Mouse (Mus musculus) c-Kit-positive CD71-positive TER-119-negative erythroid progenitor cells, embryonic 14.5 days (primary cell): ENCODE measurements around the gene Echs1.

Experiments
- DNase-seq: peaks from one replicate; pipeline ENCODE4 v3.0.0-alpha.2; 2013; ENCODE audit warnings: low read depth

Gene Echs1

DNA sequence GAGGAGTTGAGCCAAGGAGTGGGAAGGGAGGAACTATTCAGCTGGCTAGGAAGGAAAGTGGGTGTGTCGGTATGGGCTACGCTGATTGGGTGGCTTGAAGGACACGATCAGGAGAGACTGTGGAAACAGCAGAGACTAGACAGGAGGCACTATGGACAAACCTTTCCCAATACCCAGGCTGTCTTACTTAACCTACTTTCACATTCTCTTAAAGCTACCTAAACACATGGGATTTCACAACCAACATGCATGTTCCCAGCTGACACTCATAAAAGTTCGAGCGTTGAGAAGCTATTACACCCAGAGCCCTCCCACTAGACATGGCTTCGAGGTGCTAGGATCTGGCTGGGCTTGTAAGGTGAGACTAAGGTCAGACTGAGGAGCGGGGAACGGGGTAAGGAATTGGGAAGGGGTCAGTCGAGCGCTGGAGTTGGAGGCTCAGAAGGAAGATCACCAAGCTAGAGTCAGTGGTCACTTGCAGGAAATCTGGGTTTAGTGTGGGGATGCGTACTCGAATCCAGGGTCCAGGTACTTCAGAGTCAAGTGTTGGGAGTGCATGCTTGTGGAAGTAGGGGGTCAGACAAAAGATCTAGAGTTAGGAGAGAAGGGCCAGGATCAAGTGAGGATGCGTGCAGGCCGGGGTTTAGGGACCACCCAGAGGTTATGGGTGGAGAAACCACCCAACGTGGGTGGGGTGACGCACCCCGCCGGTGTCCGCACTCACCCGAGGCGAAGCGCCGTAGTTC is 520 bp downstream of the Echs1 start, which contains the start of gene Paox:
TSS of gene Paox (plus strand) at position 217 of the 746 bp plus-strand sequence.
- no peak for DNase-seq

DNA sequence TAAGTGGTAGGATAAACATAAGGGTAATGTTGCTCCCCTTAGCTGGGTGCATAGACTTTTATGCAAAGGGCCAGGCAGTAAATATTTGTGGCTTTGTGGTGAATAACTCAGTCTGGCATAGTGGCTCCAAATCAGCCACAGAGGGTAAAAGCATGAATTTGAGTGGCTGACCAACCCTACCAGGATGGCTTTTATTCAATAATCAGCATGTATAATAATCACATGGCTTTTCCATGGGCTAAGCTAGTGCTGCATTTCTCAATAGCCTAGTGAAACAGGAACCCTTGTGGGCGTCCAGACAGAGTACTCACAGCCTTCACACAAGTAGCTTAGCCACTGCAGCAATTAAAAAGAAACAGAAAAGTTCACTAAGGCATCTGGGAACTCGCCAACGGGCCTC is 4.3 kb downstream of the Echs1 start:
- no peak for DNase-seq

DNA sequence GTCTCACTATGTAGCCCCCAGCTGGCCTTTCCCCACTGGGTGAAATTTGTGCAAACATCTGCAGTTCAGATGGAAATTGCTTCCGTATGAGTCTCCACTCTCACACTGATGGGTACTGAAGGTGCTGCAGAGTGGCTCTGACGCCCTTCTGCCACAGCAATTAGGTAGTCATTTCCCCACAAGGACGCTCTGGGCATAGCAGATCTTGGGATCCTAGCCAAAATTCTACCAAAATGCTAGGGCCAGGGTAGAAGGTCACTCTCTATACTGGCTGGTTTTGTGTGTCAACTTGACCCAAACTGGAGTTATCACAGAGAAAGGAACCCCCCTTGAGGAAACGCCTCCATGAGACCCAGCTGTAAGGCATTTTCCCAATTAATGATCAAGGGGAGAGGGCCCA is 12.3 kb downstream of the Echs1 start:
- DNase-seq: no peak

DNA sequence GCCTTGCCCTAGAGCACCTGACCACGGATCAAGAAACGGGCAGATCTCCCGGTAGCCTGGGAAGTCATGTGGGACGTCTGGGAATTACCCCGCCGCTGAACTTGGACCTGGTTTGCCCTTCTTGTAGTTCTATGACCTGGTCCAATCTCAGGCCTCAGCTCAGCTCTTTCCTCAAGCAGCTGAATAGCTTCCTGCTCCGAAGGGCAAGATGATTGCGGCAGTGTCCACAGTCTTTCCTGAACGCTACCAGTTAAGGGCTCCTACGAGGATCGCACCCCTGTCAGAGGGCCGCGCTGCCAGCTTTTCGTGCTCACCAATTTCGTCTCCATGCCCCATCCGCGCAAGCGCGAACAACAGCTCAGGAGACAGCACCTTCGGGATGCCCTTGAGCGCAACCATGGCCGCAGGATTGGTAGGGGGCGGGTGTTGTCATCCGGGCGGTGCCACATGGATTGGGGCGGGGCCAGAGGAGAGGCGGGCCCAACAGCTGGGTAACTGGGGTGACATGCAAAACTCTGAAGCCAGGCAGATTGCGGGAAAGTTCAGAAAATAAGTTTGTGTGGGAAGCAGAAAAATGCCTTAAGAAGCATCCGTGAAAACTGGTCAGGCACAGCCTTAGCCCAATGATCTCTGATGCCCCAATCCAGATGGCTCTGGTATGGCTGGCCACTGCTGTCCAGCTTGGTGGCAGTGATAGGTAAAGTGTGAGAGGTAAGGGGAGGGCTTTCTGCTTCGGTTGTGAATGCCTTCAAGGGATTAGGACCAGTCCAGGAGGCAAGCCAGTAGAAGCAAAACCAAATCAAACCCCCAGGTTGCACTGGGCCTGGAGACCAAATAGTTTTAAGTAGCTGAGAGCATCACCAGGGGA is 14.0 kb downstream of the Echs1 start, which contains the start of gene Fuom:
TSS of gene Fuom (minus strand) at position 449 of the 868 bp plus-strand sequence.
- DNase-seq: peak; percentile 83

DNA sequence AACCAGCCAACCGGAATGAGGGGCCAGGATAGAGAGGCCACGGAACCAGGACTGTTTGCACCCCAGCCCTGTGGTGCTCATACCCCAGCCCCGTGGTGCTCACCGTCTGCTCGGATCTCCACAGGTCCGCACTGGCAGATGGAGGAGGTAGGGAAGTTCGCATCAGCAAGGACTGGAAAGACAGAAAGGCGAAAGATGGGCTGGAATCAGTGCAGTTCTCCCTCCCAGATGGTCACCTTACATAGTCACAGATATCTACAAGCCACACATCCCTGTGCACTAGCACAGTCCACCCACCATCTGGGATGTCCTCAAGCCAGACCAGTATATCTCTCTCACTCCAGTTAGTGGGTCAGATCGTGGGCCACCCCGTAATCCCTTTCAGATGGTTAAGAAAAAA is 14.8 kb downstream of the Echs1 start:
- DNase-seq: no peak

DNA sequence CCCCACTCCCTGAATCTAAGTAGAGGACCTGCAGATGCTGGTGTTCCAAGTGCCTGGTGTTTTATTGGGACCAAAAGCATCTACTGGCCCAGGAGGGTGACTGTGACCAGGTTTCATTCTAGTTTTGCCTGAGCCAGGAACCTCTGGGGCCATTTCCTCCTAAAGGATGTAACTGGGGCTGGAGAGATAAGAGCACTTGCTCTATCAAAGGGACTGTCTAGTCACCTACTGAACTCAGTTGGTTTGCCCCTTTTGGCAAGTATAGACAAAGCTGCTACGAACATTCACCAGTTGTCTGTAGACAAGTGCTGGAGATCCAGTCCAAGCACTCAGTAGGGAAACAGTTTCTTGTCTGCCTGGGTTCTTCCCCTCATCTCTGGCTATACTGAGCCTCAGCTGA is 17.8 kb downstream of the Echs1 start:
- no peak for DNase-seq

DNA sequence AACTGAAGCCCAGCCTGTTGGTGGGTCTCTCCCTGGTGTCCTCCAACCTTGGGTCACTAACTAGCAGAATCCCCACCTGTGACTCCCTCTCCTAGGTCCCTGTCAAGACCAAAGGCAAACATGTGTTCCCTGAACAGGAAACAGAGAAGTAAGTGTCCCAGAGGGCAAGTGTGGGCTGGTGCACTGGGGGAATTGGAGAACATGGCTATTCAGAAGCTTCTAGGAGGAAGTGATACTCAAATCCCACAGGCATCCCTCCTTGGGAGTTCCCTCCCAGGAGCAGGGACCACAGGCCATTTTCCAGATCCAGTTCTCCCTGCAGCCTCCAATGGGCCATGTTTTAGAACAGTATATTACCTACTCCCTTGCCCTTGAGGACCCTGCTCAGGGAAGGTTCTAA is 20.2 kb downstream of the Echs1 start:
- DNase-seq: no peak

DNA sequence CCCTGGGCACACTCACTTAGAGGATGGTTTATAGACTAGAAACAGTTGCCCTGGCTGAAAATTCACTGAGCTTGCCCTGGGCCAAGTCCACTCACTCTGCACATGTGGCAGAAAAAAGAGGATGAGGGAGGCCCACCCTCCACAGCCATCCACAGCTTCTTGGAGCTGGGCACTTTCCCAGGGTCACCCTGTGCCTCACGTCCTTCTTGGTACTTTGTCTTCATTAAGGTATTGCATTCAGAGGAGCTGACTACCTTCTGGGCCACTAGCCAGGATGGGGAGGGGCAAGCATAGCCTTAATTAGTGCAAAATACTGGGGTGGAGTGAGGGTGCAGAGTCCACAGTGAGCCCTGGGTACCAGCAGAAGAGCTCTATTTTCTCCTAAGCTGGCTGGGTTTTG is 20.7 kb downstream of the Echs1 start:
- no peak for DNase-seq

DNA sequence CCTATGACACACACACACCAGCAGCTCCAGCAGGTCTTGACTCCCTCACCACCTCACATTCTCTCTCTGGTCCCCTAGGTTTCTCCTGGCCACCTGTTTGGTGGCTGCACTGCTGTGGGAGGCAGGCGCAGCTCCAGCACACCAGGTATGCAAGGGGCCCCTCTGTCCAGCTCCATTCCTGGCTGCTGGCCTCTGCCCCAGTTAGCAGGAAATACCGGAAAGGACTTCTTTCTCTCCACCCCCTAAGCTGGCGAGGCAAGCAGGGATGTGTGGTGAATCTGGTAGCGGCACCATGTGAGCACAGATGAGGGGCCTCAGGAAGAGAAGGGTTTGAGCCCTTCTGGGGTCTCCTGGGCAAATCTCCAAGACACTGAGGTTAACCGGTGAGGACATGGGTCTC is 21.3 kb downstream of the Echs1 start:
- no peak for DNase-seq

DNA sequence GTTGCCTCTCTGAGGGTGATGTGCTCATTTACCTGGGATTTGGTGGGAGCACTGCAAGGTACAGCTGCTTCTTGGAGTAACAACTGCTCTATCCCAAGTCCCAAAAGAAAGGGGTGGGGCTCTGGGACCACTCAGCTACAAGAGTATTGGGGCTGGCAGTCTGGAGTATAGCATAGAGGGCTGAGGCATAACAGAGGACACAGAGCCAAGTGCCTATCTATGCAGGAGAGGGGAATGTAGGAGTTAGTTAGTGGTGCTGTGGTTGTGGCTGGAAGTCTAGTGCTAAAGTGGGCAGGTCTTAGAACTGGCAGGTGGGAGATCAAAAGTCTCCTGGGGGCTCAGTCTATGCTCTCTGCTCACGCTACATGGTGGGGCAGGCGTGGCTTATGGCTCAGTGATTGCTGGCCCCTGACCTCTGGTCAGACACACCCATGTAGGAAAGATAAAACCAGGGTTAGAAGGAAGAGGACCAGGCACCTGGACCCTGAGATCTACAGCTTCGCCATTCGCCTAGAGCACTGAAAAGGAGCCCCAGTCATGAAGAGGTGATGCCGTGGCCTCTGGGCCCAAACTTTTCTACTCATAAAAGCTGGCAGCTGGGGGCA is 23.2 kb downstream of the Echs1 start, which contains the start of gene Prap1:
TSS of gene Prap1 (plus strand) at position 472 of the 605 bp plus-strand sequence.
- no peak for DNase-seq

DNA sequence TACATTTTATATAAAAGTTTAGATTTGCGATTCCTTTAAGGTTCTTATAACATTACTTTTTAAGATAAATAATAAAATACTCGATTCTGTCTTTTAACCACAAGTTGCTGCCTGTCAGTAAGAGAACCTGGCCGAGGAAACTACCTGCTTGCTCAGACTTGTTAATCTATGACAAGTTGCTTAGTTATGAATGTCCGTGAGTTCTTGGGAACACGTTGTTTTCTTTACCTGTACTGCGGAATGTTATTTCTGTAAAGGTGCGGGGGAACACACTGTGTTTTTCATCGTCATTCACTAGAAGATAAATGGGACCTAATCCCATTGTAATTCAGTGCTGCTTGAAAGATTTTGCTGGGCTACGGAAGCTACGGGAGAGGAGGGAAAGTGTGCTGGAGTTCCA is 25.7 kb downstream of the Echs1 start:
- DNase-seq: no peak

DNA sequence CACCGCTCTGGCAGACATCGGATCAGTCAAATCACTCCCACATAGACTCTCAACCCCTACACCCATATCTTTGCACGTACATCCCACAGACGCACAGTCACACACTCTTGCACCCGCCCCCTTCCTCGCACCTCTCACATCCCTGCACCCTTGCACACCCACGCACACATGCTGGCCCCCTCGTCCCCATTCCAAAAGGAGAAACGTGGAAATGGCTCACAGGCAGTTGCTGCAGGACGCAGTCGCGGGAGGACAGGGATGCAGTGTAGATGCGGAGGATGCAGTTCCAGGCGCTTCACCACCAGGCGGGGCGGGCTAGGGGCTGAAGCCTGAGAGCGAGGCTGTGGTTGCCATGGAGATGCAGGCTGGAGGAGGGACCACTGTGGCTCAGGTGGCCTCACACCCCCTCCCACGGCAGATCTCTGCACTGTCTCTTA is 34.0 kb downstream of the Echs1 start, which contains the start of gene Caly:
TSS of gene Caly (minus strand) at position 307 of the 437 bp plus-strand sequence.
- DNase-seq: no peak

DNA sequence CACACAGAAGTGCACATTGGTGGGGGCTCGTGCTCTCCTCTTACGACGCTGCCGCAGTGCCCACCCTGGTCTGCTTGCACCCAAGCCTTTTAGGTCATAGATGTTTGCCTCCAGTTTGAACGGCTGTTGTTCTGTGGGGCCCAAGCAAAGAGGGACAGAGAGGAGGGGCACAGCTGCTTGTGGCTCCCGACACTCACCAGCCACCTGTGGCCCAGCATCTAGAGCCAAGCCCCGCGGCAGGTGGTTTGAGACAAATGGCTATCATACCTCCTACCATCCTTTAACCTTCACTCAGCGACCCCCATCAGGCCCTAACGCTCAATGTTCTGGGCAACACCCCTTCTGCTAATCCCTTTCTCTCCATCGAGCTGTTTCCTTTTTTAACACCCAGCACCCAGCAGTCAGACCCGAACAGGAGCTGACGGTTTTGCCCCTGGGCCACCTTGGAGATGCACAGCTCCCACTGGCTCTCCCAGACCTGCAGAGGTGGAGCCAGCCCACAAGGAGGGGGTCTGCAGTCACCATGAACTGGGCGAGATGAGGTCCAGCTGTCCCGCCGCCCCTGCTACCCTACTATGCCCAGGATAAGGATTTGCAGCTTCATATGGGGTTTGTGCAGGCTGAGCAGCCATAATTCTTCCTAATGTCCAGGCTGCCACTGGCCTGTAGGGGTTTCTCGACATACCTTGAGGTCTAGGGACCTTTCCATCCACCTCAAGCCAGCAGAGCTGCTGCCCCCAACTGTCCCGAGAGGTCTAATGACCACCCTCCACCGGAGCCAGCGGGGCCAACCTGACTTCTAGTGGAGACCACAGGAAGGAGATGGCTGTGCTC is 34.7 kb downstream of the Echs1 start:
- DNase-seq: no peak

DNA sequence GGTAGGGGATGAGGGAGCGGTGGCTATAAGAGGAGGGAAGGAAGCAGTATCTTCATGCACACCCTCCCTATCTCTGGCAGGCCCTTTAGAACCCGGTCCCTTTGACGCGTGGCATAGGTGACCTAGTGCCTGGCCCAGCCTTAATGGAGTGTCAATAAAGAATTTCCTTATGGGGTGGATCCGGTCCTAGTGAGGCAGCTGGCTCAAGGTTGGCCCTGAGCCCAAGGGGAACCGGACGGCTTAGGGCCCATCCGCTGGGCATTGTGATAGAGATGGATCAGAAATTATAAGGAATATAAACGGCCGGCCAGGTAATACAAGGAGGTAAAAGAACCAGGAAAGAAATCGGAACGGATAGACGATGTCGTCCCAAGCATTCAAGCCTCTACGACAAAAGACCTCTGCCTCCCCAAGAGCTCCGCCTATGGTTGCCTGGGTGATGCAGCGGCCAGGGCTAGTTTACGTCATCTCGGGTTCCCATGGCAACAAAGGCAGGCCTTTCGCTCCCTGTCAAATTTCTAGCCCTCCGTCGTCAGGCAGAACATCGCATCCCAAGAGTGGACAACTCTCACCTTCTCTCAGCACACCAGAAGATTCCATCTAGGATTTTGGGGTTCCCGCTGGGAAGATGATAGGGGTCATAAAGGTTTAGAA is 35.6 kb downstream of the Echs1 start:
- peak; percentile 38 for DNase-seq

DNA sequence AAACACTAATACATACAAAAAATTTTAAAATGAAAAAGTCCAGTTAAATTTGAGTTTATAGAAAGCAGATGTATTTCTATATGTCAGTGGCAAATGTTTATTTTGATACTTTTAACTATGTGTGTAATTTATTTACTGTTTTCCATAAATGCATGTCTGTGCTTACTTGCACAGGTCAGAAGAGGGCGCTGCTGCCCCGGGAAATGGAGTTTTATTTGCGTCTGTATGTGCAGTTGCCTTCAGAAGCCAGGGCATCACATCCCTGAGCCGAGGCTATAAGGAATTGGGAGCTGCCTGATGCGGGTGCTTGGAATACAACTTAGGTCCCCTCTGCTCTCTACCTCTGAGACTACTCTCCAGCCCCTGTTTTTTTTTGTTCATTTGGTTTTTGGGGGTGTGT is 37.6 kb downstream of the Echs1 start:
- peak; percentile 71 for DNase-seq

DNA sequence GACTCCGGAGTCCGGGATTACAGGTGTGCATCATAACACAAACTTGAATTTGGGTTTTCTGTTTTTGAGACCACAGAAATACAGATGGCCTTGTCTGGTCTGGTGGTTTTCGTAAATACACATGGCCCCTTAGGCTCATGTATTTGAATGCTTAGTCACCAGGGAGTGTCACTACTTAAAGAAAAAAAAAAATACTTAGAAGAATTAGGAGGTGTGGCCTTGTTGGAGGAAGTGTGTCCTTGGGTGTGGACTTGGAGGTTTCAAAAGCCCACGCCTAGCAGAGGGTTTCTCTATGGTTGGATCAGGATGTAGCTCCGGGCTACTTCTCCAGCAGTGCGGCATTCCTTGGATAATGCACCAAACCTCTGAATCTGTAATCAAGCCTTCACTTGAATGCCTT is 38.6 kb downstream of the Echs1 start:
- DNase-seq: no peak

DNA sequence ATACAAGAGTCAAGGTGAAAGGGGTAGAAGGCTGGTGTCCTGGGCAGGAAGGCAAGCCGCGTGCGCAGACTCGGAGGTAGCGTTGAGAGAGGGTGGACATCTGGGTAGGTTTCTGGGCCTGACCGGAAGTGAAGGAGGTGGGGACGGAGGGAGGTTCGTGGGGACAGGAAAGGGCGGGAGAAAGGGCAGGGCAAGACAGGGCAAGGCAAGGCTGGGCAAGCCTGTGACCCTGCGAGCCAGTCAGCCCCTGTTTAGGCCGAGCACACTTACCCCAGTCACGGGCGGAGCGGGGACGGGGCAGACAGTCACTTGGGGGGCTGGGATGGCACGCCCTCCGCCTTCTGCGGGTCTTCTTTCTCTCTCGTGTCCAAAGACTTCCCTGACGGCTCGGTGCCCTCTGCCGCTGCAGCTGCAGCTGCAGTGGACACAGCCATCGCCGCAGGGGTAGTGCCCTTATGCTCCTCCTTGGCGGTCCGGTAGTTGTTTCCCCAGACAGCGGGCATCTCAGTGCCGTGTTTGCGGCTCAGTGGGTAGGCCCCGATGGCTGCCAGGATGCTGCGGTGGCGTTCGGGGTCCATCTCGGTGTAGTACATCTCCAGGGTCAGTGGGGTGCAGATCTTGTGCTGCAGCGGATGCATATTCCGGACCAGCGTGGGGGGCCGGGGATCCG is 46.1 kb downstream of the Echs1 start:
- no peak for DNase-seq

DNA sequence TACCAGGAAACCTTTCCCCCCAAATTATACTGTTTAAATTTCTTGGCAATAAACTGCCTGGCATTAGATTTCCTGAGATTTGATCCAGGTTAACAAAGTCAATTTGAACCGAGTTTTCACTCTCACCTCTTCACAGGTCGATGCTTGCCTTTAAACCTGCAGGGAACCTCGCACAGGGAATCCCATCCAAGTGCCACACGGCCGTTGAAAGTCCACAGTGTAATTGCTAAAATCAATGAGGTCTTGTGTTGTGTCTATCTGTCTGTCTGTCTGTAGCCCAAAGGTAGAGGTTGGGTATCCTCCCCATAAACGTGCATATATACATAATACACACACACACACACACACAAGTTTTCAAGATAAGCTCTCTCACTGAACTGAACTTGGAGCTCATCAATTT is 48.9 kb downstream of the Echs1 start:
- DNase-seq: no peak

DNA sequence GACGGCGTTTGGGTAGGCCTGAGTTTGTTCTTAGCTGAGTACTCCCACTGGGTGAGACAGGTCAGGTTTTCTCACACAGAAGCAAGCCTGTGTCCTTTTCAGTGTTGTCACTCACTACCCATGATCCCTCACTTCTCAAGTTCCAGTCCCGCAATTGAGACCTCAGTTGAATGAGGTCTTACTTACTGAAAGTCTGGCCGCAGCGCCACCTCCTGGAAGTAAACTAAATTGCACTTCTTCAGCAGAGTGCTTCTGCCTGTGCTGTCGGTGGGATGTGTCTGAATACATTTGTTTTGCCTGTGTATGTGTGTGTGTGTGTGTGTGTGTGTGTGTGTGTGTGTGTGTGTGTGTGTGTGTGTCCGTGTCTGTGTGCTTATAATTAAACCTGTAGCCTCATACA is 53.2 kb downstream of the Echs1 start:
- DNase-seq: peak; percentile 55

DNA sequence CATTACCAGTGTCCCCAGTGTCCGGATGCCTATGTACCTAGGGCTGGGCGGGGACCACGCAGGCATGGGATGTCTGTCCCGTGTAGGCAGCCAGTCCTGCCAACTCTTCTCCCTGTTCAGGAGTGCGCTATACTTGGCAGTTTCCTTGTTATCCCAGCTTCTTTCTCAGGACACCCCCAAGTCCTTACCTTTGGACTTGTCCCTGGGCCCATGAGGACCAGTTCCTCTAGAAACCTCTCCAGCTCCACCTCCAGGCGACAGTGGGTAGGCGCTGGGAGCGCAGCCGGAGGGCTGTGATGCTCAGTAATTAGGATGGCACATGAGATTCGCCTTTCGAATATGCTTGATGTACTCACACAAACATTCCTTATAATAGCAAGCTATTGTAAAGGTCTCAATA is 54.0 kb downstream of the Echs1 start:
- DNase-seq: no peak

DNA sequence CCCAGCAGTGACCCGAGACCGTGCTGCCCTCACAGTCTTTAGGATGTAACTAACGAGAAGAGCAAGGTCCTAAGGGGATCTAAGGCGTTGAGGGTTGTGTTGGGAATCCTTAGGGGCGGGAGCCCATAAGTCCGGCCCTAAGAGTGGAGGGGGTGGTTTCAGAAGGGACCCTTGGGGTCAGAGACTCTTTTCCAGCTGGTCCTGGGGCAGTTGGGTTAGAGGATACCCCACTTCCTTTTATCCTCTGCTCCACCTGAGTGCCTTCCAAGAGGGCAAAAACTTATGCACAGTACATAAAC is 54.5 kb downstream of the Echs1 start:
- no peak for DNase-seq
